Mouse (Mus musculus) heart, embryonic 13.5 days (tissue): Measurements from ENCODE around the gene Olfr371. TPM values are rescaled to one million over a fixed set of nuclear protein-coding genes. Genes with fewer than 3 reads are reported as not detected.

ENCODE experiments used
- ATAC-seq: fragments of 200-750 bp; cut with Nextera tagmentation; 2 replicates; pipeline ENCODE4 v1.8.0; 2017; ENCODE audit warnings: moderate TSS enrichment; ENCODE audit not compliant: insufficient number of reproducible peaks, low FRiP score, low TSS enrichment; ENCODE audit errors: extremely low read depth
- H3K27ac ChIP-seq: fragments of 300-500 bp; sonication (generic); replicated peaks from 2 replicates; pipeline ENCODE4 v1.5.1; 2015; ENCODE audit warnings: moderate library complexity, mild to moderate bottlenecking, inconsistent platforms
- H3K27me3 ChIP-seq: fragments of 300-500 bp; sonication (generic); replicated peaks from 2 replicates; pipeline ENCODE4 v1.6.1; 2015; ENCODE audit warnings: mild to moderate bottlenecking, inconsistent platforms
- H3K36me3 ChIP-seq: fragments of 300-500 bp; sonication (generic); 2 replicates; pipeline ENCODE4 v1.6.1; 2015; ENCODE audit warnings: mild to moderate bottlenecking, inconsistent platforms
- H3K4me1 ChIP-seq: fragments of 300-500 bp; sonication (generic); 2 replicates; pipeline ENCODE4 v1.6.1; 2015; ENCODE audit warnings: inconsistent platforms
- H3K4me2 ChIP-seq: fragments of 300-500 bp; sonication (generic); 2 replicates; pipeline ENCODE4 v1.6.1; 2015; ENCODE audit warnings: inconsistent platforms, mild to moderate bottlenecking, moderate library complexity
- H3K4me3 ChIP-seq: fragments of 300-500 bp; sonication (generic); 2 replicates; pipeline ENCODE4 v1.5.1; 2015; ENCODE audit warnings: moderate library complexity, mild to moderate bottlenecking, inconsistent platforms
- H3K9ac ChIP-seq: fragments of 300-500 bp; sonication (generic); 2 replicates; pipeline ENCODE4 v1.6.1; 2015; ENCODE audit warnings: inconsistent platforms, mild to moderate bottlenecking, moderate library complexity
- H3K9me3 ChIP-seq: fragments of 300-500 bp; sonication (generic); 2 replicates; pipeline ENCODE4 v1.6.1; 2016; ENCODE audit warnings: inconsistent platforms
- WGBS: fragments of 180-500 bp; shearing (Covaris S2); methylation state at CpG from one replicate; pipeline ENCODE4 v1.1.7; 2015; ENCODE audit warnings: mixed read lengths; 5-methylcytosine and 5-hydroxymethylcytosine counted together
- polyA plus RNA-seq: library from polyadenylated mRNA; unstranded; fragments of >200 nt; fragmentation: Nextera tagmentation; extraction: Ambion mirVana; gene quantifications from 2 replicates; pipeline ENCODE4 v1.2.1, GENCODE M21; 2015

Olfr371 gene
- polyA plus RNA-seq, result not detected in 2 replicates

DNA sequence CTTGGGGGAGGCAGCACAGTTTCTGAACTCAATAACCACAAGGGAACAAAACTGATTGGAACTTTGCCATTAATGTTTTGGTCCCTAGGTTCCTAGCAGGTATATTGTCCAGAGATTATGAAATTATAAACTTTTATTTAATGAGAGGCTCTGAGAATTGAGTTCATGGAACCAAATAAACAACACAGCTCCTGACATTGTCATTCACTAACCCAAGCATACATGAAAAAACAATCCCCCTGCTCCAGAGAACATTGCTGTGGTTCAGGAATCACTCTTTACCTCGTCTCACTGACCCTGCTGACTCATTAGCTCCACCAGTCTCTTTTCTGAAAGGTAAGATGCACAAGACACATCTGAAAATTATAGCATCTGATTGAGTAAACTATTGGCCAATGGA is at the start of gene Olfr371:
Gene Olfr371, plus strand, starts transcription at position 301 of the 400 bp plus-strand sequence.
- WGBS, result 40% methylated on average over 1 of the region's 1 CpGs
- Histone ChIP-seq H3K4me1 (no peaks in the 10 kb centered on the region), H3K36me3 (no peaks in the 10 kb centered on the region), H3K27ac (no peak within 1 kb of the TSS), H3K9ac (no peak within 1 kb of the TSS), H3K4me3 (no peak within 1 kb of the TSS), H3K4me2 (no peak within 1 kb of the TSS), H3K27me3 (no peaks in the 10 kb centered on the region; the same call in 1 of the 2 replicates), H3K9me3 (no peaks in the 10 kb centered on the region)
- no peak for ATAC-seq

DNA sequence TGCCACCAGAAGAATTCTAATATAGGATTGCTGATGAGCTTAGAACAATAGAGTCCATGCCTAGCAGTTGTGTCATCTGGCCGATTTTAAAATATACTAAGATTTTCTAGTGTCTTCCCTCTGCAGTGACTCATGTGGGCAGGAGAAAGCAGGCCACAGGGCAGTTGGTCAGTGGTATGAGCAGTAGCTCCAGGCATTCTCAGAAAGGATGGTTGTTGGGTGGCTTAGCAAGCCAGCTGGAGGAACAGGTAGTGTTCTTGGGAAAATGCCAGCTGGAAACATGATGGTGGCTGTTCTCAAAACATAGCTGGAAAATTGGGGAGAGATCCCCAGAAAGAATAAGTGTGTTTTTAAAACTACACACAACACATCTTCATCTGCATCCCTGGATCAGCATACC is 33.4 kb upstream of the Olfr371 start:
- WGBS, result 44% methylated on average over 1 of the region's 1 CpGs
- Histone ChIP-seq H3K36me3 (no peaks in the 10 kb centered on the region), H3K27me3 (no peaks in the 10 kb centered on the region), H3K4me2 (no peak overlapping the region), H3K9me3 (peaks cover 15% of the 10 kb centered on the region; the same call in 1 of the 2 replicates), H3K4me1 (no peaks in the 10 kb centered on the region), H3K9ac (no peak overlapping the region), H3K27ac (no peak overlapping the region), H3K4me3 (no peak overlapping the region)
- ATAC-seq, result no peak

DNA sequence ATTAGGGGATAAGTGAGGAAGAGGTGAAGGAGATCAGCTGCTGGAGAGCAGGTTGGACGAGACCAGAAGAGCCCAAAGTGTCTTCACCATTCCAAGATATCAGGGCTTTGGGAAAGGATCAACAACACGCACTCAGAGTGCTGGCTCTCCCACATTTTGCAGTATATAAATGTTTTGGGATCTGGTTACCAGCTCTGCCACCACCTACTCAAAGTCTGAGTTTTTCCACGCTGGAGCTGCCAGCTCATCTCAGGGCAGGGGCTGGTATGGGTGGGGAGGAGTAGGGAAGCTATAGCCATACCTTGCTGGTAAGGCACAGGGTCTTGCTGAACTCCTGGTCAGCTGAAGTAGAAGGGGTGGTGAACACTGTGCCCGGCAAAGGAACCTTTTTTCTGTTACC is 5.6 kb upstream of the Olfr371 start:
- ATAC-seq, result no peak
- no peaks in the 10 kb centered on the region for H3K4me1 ChIP-seq
- no peaks in the 10 kb centered on the region for H3K9me3 ChIP-seq
- no peak overlapping the region for H3K4me3 ChIP-seq
- 69% methylated on average over 4 of the region's 4 CpGs for WGBS
- peak overlapping the region; percentile 58; the same call in 1 of the 2 replicates for H3K27ac ChIP-seq
- H3K9ac ChIP-seq, result no peak overlapping the region
- no peak overlapping the region for H3K4me2 ChIP-seq
- no peaks in the 10 kb centered on the region for H3K36me3 ChIP-seq
- no peaks in the 10 kb centered on the region for H3K27me3 ChIP-seq

DNA sequence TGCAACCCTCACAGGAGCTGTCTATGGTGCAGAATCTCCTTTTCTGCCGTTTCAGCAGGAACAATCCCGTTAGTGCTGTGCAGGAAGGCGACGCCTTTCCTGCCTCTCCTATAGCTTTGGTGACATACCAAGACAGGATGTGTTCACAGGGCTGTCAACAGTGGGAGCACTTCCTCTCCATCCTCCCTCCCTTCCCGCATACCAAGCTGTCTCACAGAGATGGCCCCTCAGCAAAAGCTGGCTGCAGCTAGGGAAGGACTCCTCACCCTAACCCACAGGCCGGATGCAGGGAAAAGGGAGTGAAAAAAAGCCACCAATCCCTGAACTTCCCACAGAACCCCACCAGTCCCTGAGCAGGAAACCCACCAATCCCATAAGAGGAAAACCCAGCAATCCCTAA is 4.8 kb upstream of the Olfr371 start:
- no peak overlapping the region for H3K4me3 ChIP-seq
- WGBS, result 35% methylated on average over 6 of the region's 6 CpGs
- H3K27ac ChIP-seq, result peak overlapping the region; percentile 82; the same call in 1 of the 2 replicates
- H3K9ac ChIP-seq, result no peak overlapping the region
- H3K36me3 ChIP-seq, result no peaks in the 10 kb centered on the region
- no peak overlapping the region for H3K4me2 ChIP-seq
- H3K27me3 ChIP-seq, result no peaks in the 10 kb centered on the region
- H3K4me1 ChIP-seq, result no peaks in the 10 kb centered on the region
- ATAC-seq, result peak; percentile 70
- no peaks in the 10 kb centered on the region for H3K9me3 ChIP-seq

DNA sequence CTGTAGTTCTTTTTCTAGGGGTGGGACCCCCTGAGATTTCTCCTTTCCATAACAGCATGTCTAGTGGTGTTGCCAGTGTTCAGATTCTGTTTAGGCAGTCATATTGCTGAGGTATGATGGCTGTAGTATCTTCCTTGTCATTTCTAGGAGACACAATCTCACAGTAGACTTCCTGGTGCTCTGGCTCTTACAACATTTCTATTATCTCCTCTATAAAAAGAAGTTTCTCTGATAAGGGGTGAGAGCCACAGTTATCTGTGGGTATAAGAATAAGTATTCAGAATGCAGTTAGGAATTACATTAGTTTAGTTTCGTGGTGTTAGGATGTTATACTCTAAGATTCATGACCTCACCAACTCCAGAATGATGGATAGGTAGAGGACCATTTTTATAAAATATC is 1.5 kb downstream of the Olfr371 start:
- no peak for ATAC-seq
- Histone ChIP-seq H3K27ac (no peak overlapping the region), H3K4me2 (no peak overlapping the region), H3K9ac (no peak overlapping the region), H3K4me3 (no peak overlapping the region), H3K36me3 (no peaks in the 10 kb centered on the region), H3K4me1 (no peaks in the 10 kb centered on the region), H3K9me3 (no peaks in the 10 kb centered on the region), H3K27me3 (no peaks in the 10 kb centered on the region; the same call in 1 of the 2 replicates)
- WGBS, result 40% methylated on average over 1 of the region's 1 CpGs

Other genes starting within 250 kb of the Olfr371 start
- gene Junb, start 247.3 kb upstream of the Olfr371 start, polyA plus RNA-seq, result 12.8 and 12.9 TPM in 2 replicates
- gene Hook2, start 235.4 kb upstream of the Olfr371 start, polyA plus RNA-seq, result 7.2 and 7.3 TPM in 2 replicates
- not detected in 2 replicates for gene Best2, start 211.5 kb upstream of the Olfr371 start, polyA plus RNA-seq
- 113 and 127 TPM in 2 replicates for gene Asna1, start 200.7 kb upstream of the Olfr371 start, polyA plus RNA-seq
- gene Trir, start 199.2 kb upstream of the Olfr371 start, polyA plus RNA-seq, result 73.4 and 75.1 TPM in 2 replicates
- gene Tnpo2, start 189.1 kb upstream of the Olfr371 start, polyA plus RNA-seq, result 23.2 and 25.3 TPM in 2 replicates
- 18.5 and 19.8 TPM in 2 replicates for gene Fbxw9, start 165.9 kb upstream of the Olfr371 start, polyA plus RNA-seq
- gene Gm5741, start 158.0 kb upstream of the Olfr371 start, polyA plus RNA-seq, result 0.57 TPM in 1 of 2 replicates, not detected in the other
- gene Dhps, start 154.2 kb upstream of the Olfr371 start, polyA plus RNA-seq, result 51.9 and 60.4 TPM in 2 replicates
- 118 and 120 TPM in 2 replicates for gene Wdr83os, start 145.2 kb upstream of the Olfr371 start, polyA plus RNA-seq
- gene Wdr83, start 144.7 kb upstream of the Olfr371 start, polyA plus RNA-seq, result 37.7 and 38.7 TPM in 2 replicates
- gene Man2b1, start 142.7 kb upstream of the Olfr371 start, polyA plus RNA-seq, result 30.5 and 31.1 TPM in 2 replicates
- 1.0 and 1.2 TPM in 2 replicates for gene Zfp791, start 102.9 kb upstream of the Olfr371 start, polyA plus RNA-seq
- not detected in 2 replicates for gene Cks1brt, start 74.1 kb upstream of the Olfr371 start, polyA plus RNA-seq
- 66.2 and 69.6 TPM in 2 replicates for gene Orc6, start 73.6 kb downstream of the Olfr371 start, polyA plus RNA-seq
- 103 and 107 TPM in 2 replicates for gene Vps35, start 73.8 kb downstream of the Olfr371 start, polyA plus RNA-seq
- 197 and 216 TPM in 2 replicates for gene Mylk3, start 160.4 kb downstream of the Olfr371 start, polyA plus RNA-seq
- 52.9 and 62.3 TPM in 2 replicates for gene 4921524J17Rik, start 206.8 kb downstream of the Olfr371 start, polyA plus RNA-seq